Mouse (Mus musculus) stomach, postnatal 0 days (tissue): ENCODE measurements at regions not wholly inside any gene's neighbourhood (a gene's known extent, or its start where the extent isn't known, plus 50 kb on each side); places are given as distances from the start of the nearest gene placed in this dataset.

Source experiments
- CTCF ChIP-seq: IDR thresholded peaks from 2 replicates; pipeline ENCODE4 v1.5.1; 2016; ENCODE audit warnings: antibody characterized with exemption, low read depth, mild to moderate bottlenecking, moderate library complexity
- EP300 ChIP-seq: optimal IDR thresholded peaks from 2 replicates; pipeline ENCODE3; 2016; ENCODE audit warnings: antibody characterized with exemption

GRCm38 (mm10) chr3:120004588-120004987 lies 220.3 kb upstream of the Ptbp2 start:
- TF ChIP-seq CTCF (no peak), EP300 (no peak)
